Mouse (Mus musculus) heart, embryonic 15.5 days (tissue): ENCODE data around the gene Ushbp1. TPM values are rescaled to one million over a fixed set of nuclear protein-coding genes. Genes with fewer than 3 reads are reported as not detected.
"Not testable (repeated sequence)": the region's sequence is repeated elsewhere in the genome, so short reads cannot be mapped to it uniquely, and the experiment has no call there.

Experiments
- ATAC-seq: fragments of 200-750 bp; cut with Nextera tagmentation; replicated peaks from 2 replicates; pipeline ENCODE4 v1.8.0; 2017; ENCODE audit warnings: low read depth, moderate TSS enrichment; ENCODE audit not compliant: insufficient number of reproducible peaks, insufficient read depth, low FRiP score
- H3K27ac ChIP-seq: fragments of 300-500 bp; sonication (generic); 2 replicates; pipeline ENCODE4 v1.5.1; 2015; ENCODE audit warnings: mild to moderate bottlenecking, inconsistent platforms
- H3K27me3 ChIP-seq: fragments of 300-500 bp; sonication (generic); 2 replicates; pipeline ENCODE4 v1.6.1; 2015; ENCODE audit warnings: inconsistent platforms
- H3K36me3 ChIP-seq: fragments of 300-500 bp; sonication (generic); 2 replicates; pipeline ENCODE4 v1.6.1; 2015; ENCODE audit warnings: mild to moderate bottlenecking, inconsistent platforms
- H3K4me1 ChIP-seq: fragments of 300-500 bp; sonication (generic); replicated peaks from 2 replicates; pipeline ENCODE4 v1.6.1; 2015; ENCODE audit warnings: inconsistent platforms
- H3K4me2 ChIP-seq: fragments of 300-500 bp; sonication (generic); 2 replicates; pipeline ENCODE4 v1.6.1; 2015; ENCODE audit warnings: inconsistent platforms, mild to moderate bottlenecking, moderate library complexity
- H3K4me3 ChIP-seq: fragments of 300-500 bp; sonication (generic); 2 replicates; pipeline ENCODE4 v1.5.1; 2015; ENCODE audit warnings: mild to moderate bottlenecking, inconsistent platforms
- H3K9ac ChIP-seq: fragments of 300-500 bp; sonication (generic); 2 replicates; pipeline ENCODE4 v1.6.1; 2015; ENCODE audit warnings: mild to moderate bottlenecking, inconsistent platforms
- H3K9me3 ChIP-seq: fragments of 300-500 bp; sonication (generic); replicated peaks from 2 replicates; pipeline ENCODE4 v1.6.1; 2016; ENCODE audit warnings: inconsistent platforms
- WGBS: fragments of 180-500 bp; shearing (Covaris S2); methylation state at CpG from one replicate; pipeline ENCODE4 v1.1.7; 2015; ENCODE audit warnings: mixed read lengths; 5-methylcytosine and 5-hydroxymethylcytosine counted together
- polyA plus RNA-seq: library from polyadenylated mRNA; unstranded; fragments of >200 nt; fragmentation: Nextera tagmentation; extraction: Ambion mirVana; gene quantifications from 2 replicates; pipeline ENCODE4 v1.2.1, GENCODE M21; 2015

Ushbp1 gene
- polyA plus RNA-seq: 14.6 and 17.3 TPM in 2 replicates

DNA sequence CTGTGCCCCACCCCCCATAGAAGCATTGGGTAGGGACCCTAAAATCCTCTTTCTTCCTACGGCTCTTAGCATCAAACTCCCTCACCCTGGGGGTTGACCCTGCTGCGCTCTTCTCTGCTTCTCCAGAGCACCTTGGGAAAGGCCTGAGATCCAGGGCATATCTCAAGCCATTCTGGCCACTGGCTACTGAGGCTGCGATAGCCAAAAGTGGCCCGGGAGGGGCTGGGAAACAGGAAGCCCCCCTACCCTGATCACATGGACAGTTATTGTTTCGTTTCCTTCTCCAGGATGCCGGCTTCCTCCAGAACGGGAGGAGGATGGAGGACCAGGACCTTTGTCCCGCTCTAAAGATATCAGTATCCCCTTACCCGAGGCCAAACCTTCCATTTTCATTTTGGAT is at the start of gene Ushbp1:
Gene Ushbp1, minus strand, starts transcription at position 174 of the 400 bp plus-strand sequence.
- WGBS: 73% methylated on average over 9 of the region's 9 CpGs

DNA sequence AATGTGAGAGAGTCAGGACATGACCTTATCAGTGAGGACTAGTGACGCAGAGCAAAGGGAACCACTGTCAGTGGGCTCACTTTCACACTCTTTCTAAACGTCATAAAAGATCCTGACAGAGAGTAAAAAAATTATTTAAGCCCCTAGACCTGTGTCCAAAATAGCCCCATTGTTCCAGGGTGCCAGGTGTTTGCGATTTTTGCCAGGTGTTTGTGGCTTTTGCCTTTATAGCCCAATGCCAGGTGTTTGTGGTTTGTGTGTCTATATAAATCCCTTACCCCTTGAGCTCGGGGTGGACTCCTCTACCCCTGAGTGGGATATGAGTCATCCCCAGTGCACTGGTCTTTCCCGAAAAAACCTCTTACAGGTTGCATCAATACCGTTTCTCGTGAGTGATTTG is 49.5 kb upstream of the Ushbp1 start:
- WGBS: 72% methylated on average over 7 of the region's 7 CpGs

More for the DNA sequence above, at the start of gene Ushbp1:
- H3K4me1 ChIP-seq: peaks cover 13% of the 10 kb centered on the region
- no peaks in the 10 kb centered on the region for H3K27me3 ChIP-seq
- H3K9ac ChIP-seq: 0 out of 2 replicates have a peak within 1 kb of the TSS, but pooled peaks have one; percentile 26
- H3K27ac ChIP-seq: peak within 1 kb of the TSS; percentile 81
- H3K4me3 ChIP-seq: peak within 1 kb of the TSS; percentile 64
- H3K9me3 ChIP-seq: no peaks in the 10 kb centered on the region
- 0 out of 2 replicates have a peak, but pooled peaks have one; percentile 5 for ATAC-seq
- peak within 1 kb of the TSS; percentile 84 for H3K4me2 ChIP-seq
- H3K36me3 ChIP-seq: peaks cover 13% of the 10 kb centered on the region

DNA sequence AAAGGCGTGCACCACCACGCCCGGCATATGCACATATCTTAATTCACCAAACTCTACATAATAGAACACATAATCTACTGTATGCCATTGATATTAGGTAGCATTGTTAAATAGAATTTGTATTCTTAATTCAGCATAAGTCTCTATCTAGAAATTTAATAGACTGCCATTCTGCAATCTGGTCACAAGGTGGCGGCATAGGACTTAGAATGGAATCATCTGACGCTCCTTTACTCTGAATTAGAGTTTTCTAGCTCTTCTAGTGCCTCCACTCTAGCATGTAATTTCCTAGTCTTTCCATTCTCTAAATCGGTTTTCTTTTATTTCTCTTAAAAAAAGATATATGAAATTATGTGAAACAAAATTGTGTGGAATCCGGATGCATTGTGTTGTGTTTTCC is 45.8 kb upstream of the Ushbp1 start:
- H3K4me3 ChIP-seq: no peak overlapping the region
- no peak overlapping the region for H3K4me2 ChIP-seq
- H3K27me3 ChIP-seq: peaks cover 23% of the 10 kb centered on the region
- under 1% methylated on average over 7 of the region's 7 CpGs for WGBS
- no peak overlapping the region for H3K27ac ChIP-seq
- no peaks in the 10 kb centered on the region for H3K4me1 ChIP-seq
- H3K9ac ChIP-seq: no peak overlapping the region
- no peak for ATAC-seq
- H3K9me3 ChIP-seq: no peaks in the 10 kb centered on the region
- no peaks in the 10 kb centered on the region for H3K36me3 ChIP-seq

More for the DNA sequence above, 49.5 kb upstream of the Ushbp1 start:
- H3K36me3 ChIP-seq: no peaks in the 10 kb centered on the region
- no peak overlapping the region for H3K4me3 ChIP-seq
- no peaks in the 10 kb centered on the region for H3K9me3 ChIP-seq
- ATAC-seq: no peak
- H3K27ac ChIP-seq: no peak overlapping the region
- H3K4me1 ChIP-seq: no peaks in the 10 kb centered on the region
- no peak overlapping the region for H3K9ac ChIP-seq
- H3K4me2 ChIP-seq: no peak overlapping the region
- peaks cover 23% of the 10 kb centered on the region for H3K27me3 ChIP-seq

DNA sequence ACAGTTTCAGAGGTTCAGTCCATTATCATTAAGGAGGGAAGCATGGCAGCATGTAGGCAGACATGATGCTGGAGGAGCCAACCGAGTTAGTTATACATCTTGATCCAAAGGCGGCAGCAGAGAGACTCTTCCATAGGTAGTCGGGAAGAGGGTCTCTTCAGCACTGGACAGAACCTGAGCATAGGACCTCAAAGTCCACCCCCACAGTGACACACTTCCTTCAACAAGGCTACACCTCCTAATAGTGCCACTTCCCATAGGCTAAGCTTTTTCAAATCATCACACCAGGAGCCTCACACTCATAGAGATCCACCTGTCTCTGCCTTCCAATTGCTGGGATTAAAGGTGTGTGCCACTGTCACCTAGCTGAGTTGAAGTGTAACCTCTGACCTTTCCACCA is 41.4 kb upstream of the Ushbp1 start:
- 42% methylated on average over 3 of the region's 3 CpGs for WGBS
- no peak for ATAC-seq

DNA sequence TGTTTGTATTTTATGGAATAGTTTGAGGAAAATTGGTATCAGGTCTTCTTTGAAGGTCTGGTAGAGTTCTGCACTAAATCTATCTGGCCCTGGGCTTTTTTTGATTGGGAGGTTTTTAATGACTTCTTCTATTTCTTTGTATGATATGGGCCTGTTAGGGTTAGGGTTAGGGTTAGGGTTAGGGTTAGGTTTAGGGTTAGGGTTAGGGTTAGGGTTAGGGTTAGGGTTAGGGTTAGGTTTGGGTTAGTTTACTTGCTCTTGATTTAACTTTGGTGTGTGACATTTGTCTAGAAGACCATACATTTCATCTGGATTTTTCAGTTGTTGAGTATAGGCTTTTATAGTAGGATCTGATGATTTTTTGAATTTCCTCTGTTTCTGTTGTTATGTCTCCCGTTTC is 37.3 kb upstream of the Ushbp1 start:
- not testable (repeated sequence) for H3K36me3 ChIP-seq, H3K4me3 ChIP-seq, ATAC-seq, H3K9ac ChIP-seq, H3K9me3 ChIP-seq, H3K4me2 ChIP-seq, H3K27me3 ChIP-seq, H3K27ac ChIP-seq, H3K4me1 ChIP-seq
- 58% methylated on average over 1 of the region's 1 CpGs for WGBS

More for the DNA sequence above, 41.4 kb upstream of the Ushbp1 start:
- H3K4me3 ChIP-seq: no peak overlapping the region
- H3K9me3 ChIP-seq: peaks cover 2% of the 10 kb centered on the region; the same call in 1 of the 2 replicates
- no peaks in the 10 kb centered on the region for H3K4me1 ChIP-seq
- H3K27me3 ChIP-seq: peaks cover 3% of the 10 kb centered on the region
- no peaks in the 10 kb centered on the region for H3K36me3 ChIP-seq
- H3K27ac ChIP-seq: no peak overlapping the region
- H3K9ac ChIP-seq: no peak overlapping the region
- H3K4me2 ChIP-seq: no peak overlapping the region

DNA sequence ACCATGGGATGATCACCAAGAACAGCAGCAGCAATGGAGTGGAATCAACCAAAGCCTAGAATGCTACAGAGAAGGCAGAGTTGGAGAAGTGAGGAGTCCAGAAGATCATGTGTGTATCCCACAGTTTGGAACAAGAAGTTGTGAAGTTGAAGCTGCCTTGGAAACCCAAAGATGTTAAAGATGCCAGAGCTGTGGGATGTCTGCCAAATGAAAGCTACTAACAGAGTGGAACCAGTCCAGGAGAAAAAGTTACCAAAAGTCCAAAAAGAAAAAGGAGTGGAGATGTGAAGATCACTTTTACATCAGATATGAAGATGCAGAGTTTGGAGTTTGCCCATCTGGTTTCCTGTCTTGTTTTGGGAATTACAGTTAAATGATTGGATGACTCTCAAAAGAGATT is 26.5 kb upstream of the Ushbp1 start:
- Histone ChIP-seq H3K27ac (no peak overlapping the region), H3K4me3 (no peak overlapping the region), H3K27me3 (no peaks in the 10 kb centered on the region), H3K9me3 (no peaks in the 10 kb centered on the region), H3K9ac (no peak overlapping the region), H3K4me1 (no peaks in the 10 kb centered on the region), H3K4me2 (no peak overlapping the region), H3K36me3 (no peaks in the 10 kb centered on the region)
- ATAC-seq: no peak

DNA sequence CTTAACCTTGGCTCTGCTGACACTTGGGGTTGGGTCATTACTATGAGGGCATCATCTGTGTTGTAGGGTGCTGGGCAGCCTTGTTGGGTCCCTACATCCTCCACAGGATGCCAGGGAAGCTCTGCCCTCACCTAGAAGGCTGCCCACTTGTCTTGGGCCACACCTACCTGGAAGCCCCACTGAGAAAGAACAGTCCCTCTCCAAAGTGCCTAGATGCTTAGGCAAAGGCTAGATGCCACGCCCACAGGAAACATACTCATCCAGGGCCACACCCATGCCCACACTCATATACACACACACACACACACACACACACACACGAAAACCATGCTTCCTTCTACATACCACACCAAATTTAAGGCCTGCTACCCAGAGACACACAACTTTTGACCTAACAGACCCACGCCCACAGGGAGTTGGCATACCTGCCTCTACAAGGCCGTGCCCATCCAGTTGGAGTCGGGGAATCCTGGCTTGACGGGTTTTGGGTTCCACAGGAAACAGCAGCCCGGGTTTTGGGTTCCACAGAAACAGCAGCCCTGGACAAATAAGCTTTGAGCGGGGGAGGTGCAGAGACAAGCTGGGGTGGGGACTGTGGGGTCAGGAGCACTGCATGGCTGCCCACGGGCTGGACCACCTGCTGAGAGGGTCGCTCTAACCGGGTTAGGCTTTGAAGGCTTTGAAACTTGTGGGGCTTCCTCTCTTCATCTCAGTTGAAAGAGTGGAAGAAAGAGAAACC is 16.1 kb upstream of the Ushbp1 start:
- Histone ChIP-seq H3K4me2 (no peak overlapping the region), H3K9me3 (no peaks in the 10 kb centered on the region), H3K4me1 (peaks cover 10% of the 10 kb centered on the region), H3K4me3 (no peak overlapping the region), H3K9ac (no peak overlapping the region), H3K27me3 (no peaks in the 10 kb centered on the region; the same call in 1 of the 2 replicates), H3K36me3 (peaks cover 18% of the 10 kb centered on the region; the same call in 1 of the 2 replicates), H3K27ac (no peak overlapping the region)
- 45% methylated on average over 11 of the region's 11 CpGs for WGBS
- ATAC-seq: no peak

DNA sequence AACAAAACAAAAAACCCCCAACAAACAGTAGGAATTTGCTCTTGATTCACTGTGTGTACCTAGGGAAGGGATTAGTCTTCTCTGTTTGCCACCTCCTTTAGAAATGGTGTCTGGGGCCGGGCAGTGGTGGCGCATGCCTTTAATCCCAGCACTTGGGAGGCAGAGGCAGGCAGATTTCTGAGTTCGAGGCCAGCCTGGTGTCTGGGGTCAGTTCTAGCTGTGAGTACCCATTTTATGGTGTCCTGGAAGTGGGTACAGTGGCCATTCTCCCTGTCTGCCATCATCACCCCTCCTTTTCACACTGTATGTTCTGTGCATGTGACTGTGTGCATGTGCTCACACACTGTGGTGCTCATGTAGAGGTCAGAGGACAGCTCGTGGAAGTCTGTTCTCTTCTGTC is 12.6 kb upstream of the Ushbp1 start:
- Histone ChIP-seq H3K4me1 (peaks cover 26% of the 10 kb centered on the region), H3K27me3 (no peaks in the 10 kb centered on the region), H3K36me3 (peaks cover 18% of the 10 kb centered on the region; the same call in 1 of the 2 replicates), H3K4me3 (no peak overlapping the region), H3K9me3 (no peaks in the 10 kb centered on the region), H3K9ac (no peak overlapping the region), H3K27ac (no peak overlapping the region), H3K4me2 (no peak overlapping the region)
- no peak for ATAC-seq
- WGBS: 91% methylated on average over 4 of the region's 4 CpGs

DNA sequence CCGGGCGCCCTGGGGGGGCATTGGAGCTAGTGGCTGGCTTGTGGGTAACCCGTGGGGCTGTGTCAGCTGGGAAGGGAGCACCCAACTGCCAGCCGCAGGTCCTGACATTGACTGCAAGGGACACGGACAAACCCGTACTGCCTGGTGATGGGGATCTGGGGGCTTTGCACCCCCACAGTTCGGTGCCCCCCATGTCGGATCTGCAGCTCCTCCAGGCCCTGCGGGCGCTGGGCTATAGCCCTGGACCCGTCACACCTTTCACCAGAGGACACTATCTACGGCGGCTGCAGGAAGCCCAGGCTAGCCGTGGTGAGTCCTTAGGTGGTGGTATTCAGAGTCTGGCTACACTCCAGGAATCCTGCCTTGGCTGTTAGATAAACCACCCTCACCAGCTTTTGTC is 11.8 kb upstream of the Ushbp1 start:
- no peak for ATAC-seq
- 82% methylated on average over 14 of the region's 14 CpGs for WGBS
- Histone ChIP-seq H3K27me3 (no peaks in the 10 kb centered on the region), H3K36me3 (peaks cover 18% of the 10 kb centered on the region; the same call in 1 of the 2 replicates), H3K4me1 (peaks cover 26% of the 10 kb centered on the region), H3K9ac (no peak overlapping the region), H3K9me3 (no peaks in the 10 kb centered on the region), H3K4me2 (peak overlapping the region; percentile 95; the same call in 1 of the 2 replicates), H3K27ac (no peak overlapping the region), H3K4me3 (no peak overlapping the region)

DNA sequence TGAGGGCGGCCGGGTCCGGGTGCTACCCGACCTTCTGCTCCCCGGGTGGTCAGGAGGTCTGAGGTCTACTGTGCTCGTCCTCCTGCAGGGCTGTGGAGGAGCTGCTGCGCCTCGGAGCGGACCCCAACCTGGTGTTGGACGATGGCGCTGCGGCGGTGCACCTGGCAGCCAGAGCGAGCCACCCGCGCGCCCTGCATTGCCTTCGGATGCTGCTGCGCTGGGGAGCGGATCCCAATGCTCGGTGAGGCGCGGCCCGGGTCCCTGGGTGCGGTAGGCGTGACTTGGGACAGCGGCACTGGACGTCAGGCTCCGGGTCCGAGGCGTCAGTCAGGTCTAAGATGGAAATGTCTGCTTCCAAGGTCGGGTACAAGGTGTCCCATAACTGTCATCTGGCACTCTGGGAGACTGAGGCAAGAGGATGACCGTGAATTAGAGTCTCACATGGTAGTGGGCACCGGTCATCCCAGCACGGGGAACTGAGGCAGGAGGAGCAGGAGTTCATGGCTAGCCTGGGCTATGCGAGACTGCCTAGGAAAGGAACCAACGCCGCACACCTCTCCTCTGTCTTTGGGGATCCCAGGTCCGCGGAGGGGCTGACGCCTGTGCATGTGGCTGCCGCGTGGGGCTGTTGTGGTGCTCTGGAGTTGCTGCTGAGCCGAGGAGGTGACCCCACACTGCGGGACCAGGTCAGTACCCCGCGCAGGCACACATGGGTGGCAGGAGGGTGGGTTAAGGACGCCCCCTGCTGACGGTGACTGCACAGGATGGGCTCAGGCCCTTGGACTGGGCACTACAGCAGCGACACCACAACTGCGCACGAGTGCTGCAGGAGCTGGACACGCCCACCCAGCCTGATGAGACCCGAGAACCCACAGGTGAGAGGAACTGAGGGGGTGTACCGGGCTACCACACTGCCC is 10.8 kb upstream of the Ushbp1 start:
- peak overlapping the region; percentile 34; the same call in 1 of the 2 replicates for H3K27ac ChIP-seq
- H3K27me3 ChIP-seq: no peaks in the 10 kb centered on the region
- H3K36me3 ChIP-seq: peaks cover 18% of the 10 kb centered on the region; the same call in 1 of the 2 replicates
- peaks cover 26% of the 10 kb centered on the region for H3K4me1 ChIP-seq
- 1% methylated on average over 55 of the region's 55 CpGs for whole genome bisulfite sequencing
- H3K4me2 ChIP-seq: peak overlapping the region; percentile 95
- H3K4me3 ChIP-seq: peak overlapping the region; percentile 72
- no peaks in the 10 kb centered on the region for H3K9me3 ChIP-seq
- peak overlapping the region; percentile 74 for H3K9ac ChIP-seq
- ATAC-seq: peak; percentile 71; the same call in 1 of the 2 replicates
